Mouse (Mus musculus) kidney, embryonic 16.5 days (tissue): Measurements from ENCODE around the gene Gm1113. TPM values are rescaled to one million over a fixed set of nuclear protein-coding genes. Genes with fewer than 3 reads are reported as not detected.

Experiments used
- ATAC-seq: fragments of 200-750 bp; cut with Nextera tagmentation; 2 replicates; pipeline ENCODE4 v1.8.0; 2017; ENCODE audit warnings: moderate TSS enrichment; ENCODE audit not compliant: low FRiP score, low TSS enrichment
- H3K27ac ChIP-seq: fragments of 300-500 bp; sonication (generic); 2 replicates; pipeline ENCODE4 v1.5.1; 2014; ENCODE audit warnings: low read length
- H3K27me3 ChIP-seq: fragments of 300-500 bp; sonication (generic); 2 replicates; pipeline ENCODE4 v1.6.1; 2014; ENCODE audit warnings: low read length, control low read depth, mixed read lengths; ENCODE audit not compliant: insufficient read depth
- H3K36me3 ChIP-seq: fragments of 300-500 bp; sonication (generic); 2 replicates; pipeline ENCODE4 v1.6.1; 2014; ENCODE audit warnings: low read length, control low read depth, mixed read lengths; ENCODE audit not compliant: insufficient read depth
- H3K4me1 ChIP-seq: fragments of 300-500 bp; sonication (generic); 2 replicates; pipeline ENCODE4 v1.6.1; 2014; ENCODE audit warnings: low read length, control low read depth, mixed read lengths; ENCODE audit not compliant: insufficient read depth
- H3K4me2 ChIP-seq: fragments of 300-500 bp; sonication (generic); replicated peaks from 2 replicates; pipeline ENCODE4 v1.6.1; 2014; ENCODE audit warnings: low read depth, low read length
- H3K4me3 ChIP-seq: fragments of 300-500 bp; sonication (generic); 2 replicates; pipeline ENCODE4 v1.5.1; 2014; ENCODE audit warnings: mild to moderate bottlenecking, low read length
- H3K9ac ChIP-seq: fragments of 300-500 bp; sonication (generic); replicated peaks from 2 replicates; pipeline ENCODE4 v1.6.1; 2014; ENCODE audit warnings: low read length
- H3K9me3 ChIP-seq: fragments of 300-500 bp; sonication (generic); 2 replicates; pipeline ENCODE4 v1.6.1; 2016; ENCODE audit warnings: low read length, control low read depth
- WGBS: fragments of 180-500 bp; shearing (Covaris S2); extraction: QIAGEN DNeasy Blood & Tissue Kit; methylation state at CpG from one replicate; pipeline ENCODE4 v1.1.7; 2014; 5-methylcytosine and 5-hydroxymethylcytosine counted together
- polyA plus RNA-seq: library from polyadenylated mRNA; unstranded; fragments of >200 nt; fragmentation: Nextera tagmentation; extraction: Ambion mirVana; gene quantifications from 2 replicates; pipeline ENCODE4 v1.2.1, GENCODE M21; 2015

Gene Gm1113
- polyA plus RNA-seq, 1 experiment from 2014 or later: not detected

GRCm38 (mm10) chr9:35508234-35508633 is 9.8 kb downstream of the Gm1113 start:
- H3K4me2 ChIP-seq: no peak overlapping the region
- no peak overlapping the region for H3K27ac ChIP-seq
- H3K9ac ChIP-seq: no peak overlapping the region
- ATAC-seq: no peak
- H3K27me3 ChIP-seq: no peaks in the 10 kb centered on the region
- no peaks in the 10 kb centered on the region for H3K4me1 ChIP-seq
- no peak overlapping the region for H3K4me3 ChIP-seq
- H3K9me3 ChIP-seq: no peaks in the 10 kb centered on the region
- 0 out of 2 replicates have a peak, but pooled peaks cover 1% of the 10 kb centered on the region for H3K36me3 ChIP-seq
- WGBS: 42% methylated on average over 8 of the region's 8 CpGs

- peaks cover 8% of the 10 kb centered on the region; the same call in 1 of the 2 replicates for H3K36me3 ChIP-seq
- H3K9ac ChIP-seq: no peak overlapping the region
- H3K9me3 ChIP-seq: no peaks in the 10 kb centered on the region
- H3K27ac ChIP-seq: no peak overlapping the region
- no peak for ATAC-seq
- no peak overlapping the region for H3K4me2 ChIP-seq
- H3K27me3 ChIP-seq: no peaks in the 10 kb centered on the region
- H3K4me1 ChIP-seq: no peaks in the 10 kb centered on the region
- no peak overlapping the region for H3K4me3 ChIP-seq
- WGBS: 86% methylated on average over 10 of the region's 10 CpGs
These were observed 15.6 kb downstream of the Gm1113 start for GRCm38 (mm10) chr9:35502361-35503000.

GRCm38 (mm10) chr9:35499946-35500345 is 18.1 kb downstream of the Gm1113 start:
- ATAC-seq: no peak
- Histone ChIP-seq H3K36me3 (peaks cover 8% of the 10 kb centered on the region; the same call in 1 of the 2 replicates), H3K4me3 (no peak overlapping the region), H3K4me2 (no peak overlapping the region), H3K9me3 (no peaks in the 10 kb centered on the region), H3K4me1 (peaks cover 4% of the 10 kb centered on the region), H3K27ac (no peak overlapping the region), H3K9ac (no peak overlapping the region), H3K27me3 (no peaks in the 10 kb centered on the region)
- 84% methylated on average over 6 of the region's 6 CpGs for WGBS

GRCm38 (mm10) chr9:35495471-35495870 is 22.6 kb downstream of the Gm1113 start:
- no peak overlapping the region for H3K4me3 ChIP-seq
- peaks cover 19% of the 10 kb centered on the region for H3K4me1 ChIP-seq
- no peak for ATAC-seq
- H3K4me2 ChIP-seq: no peak overlapping the region
- no peaks in the 10 kb centered on the region for H3K36me3 ChIP-seq
- H3K9me3 ChIP-seq: no peaks in the 10 kb centered on the region
- no peak overlapping the region for H3K27ac ChIP-seq
- H3K9ac ChIP-seq: no peak overlapping the region
- H3K27me3 ChIP-seq: no peaks in the 10 kb centered on the region
- 45% methylated on average over 3 of the region's 3 CpGs for WGBS

- H3K9ac ChIP-seq: no peak overlapping the region
- WGBS: 23% methylated on average over 4 of the region's 4 CpGs
- ATAC-seq: 0 out of 2 replicates have a peak, but pooled peaks have one; percentile 42
- no peak overlapping the region for H3K27ac ChIP-seq
- no peaks in the 10 kb centered on the region for H3K27me3 ChIP-seq
- no peaks in the 10 kb centered on the region for H3K9me3 ChIP-seq
- H3K4me2 ChIP-seq: no peak overlapping the region
- peaks cover 19% of the 10 kb centered on the region for H3K4me1 ChIP-seq
- H3K4me3 ChIP-seq: no peak overlapping the region
- no peaks in the 10 kb centered on the region for H3K36me3 ChIP-seq
These were observed 23.1 kb downstream of the Gm1113 start for GRCm38 (mm10) chr9:35494937-35495336.

- H3K27ac ChIP-seq: 0 out of 2 replicates have a peak overlapping the region, but pooled peaks have one; percentile 3
- H3K9me3 ChIP-seq: no peaks in the 10 kb centered on the region
- H3K4me2 ChIP-seq: no peak overlapping the region
- H3K27me3 ChIP-seq: no peaks in the 10 kb centered on the region
- peaks cover 6% of the 10 kb centered on the region; the same call in 1 of the 2 replicates for H3K36me3 ChIP-seq
- no peak overlapping the region for H3K4me3 ChIP-seq
- 29% methylated on average over 4 of the region's 4 CpGs for WGBS
- H3K4me1 ChIP-seq: peaks cover 19% of the 10 kb centered on the region
- no peak overlapping the region for H3K9ac ChIP-seq
- no peak for ATAC-seq
These were observed 24.4 kb downstream of the Gm1113 start for GRCm38 (mm10) chr9:35493733-35494092.

GRCm38 (mm10) chr9:35493033-35493732 is 24.9 kb downstream of the Gm1113 start:
- H3K27me3 ChIP-seq: no peaks in the 10 kb centered on the region
- H3K9me3 ChIP-seq: no peaks in the 10 kb centered on the region
- ATAC-seq: peak; percentile 67; the same call in 1 of the 2 replicates
- peaks cover 11% of the 10 kb centered on the region; the same call in 1 of the 2 replicates for H3K36me3 ChIP-seq
- no peak overlapping the region for H3K9ac ChIP-seq
- no peak overlapping the region for H3K27ac ChIP-seq
- no peak overlapping the region for H3K4me3 ChIP-seq
- H3K4me1 ChIP-seq: peaks cover 19% of the 10 kb centered on the region
- H3K4me2 ChIP-seq: no peak overlapping the region
- WGBS: 38% methylated on average over 7 of the region's 7 CpGs

GRCm38 (mm10) chr9:35491109-35491866 is 26.8 kb downstream of the Gm1113 start:
- H3K9me3 ChIP-seq: no peaks in the 10 kb centered on the region
- no peaks in the 10 kb centered on the region for H3K27me3 ChIP-seq
- no peak for ATAC-seq
- no peak overlapping the region for H3K9ac ChIP-seq
- peaks cover 22% of the 10 kb centered on the region; the same call in 1 of the 2 replicates for H3K36me3 ChIP-seq
- H3K4me1 ChIP-seq: peaks cover 19% of the 10 kb centered on the region
- no peak overlapping the region for H3K4me2 ChIP-seq
- H3K27ac ChIP-seq: no peak overlapping the region
- H3K4me3 ChIP-seq: no peak overlapping the region
- WGBS: 67% methylated on average over 11 of the region's 11 CpGs

- Histone ChIP-seq H3K27ac (no peak overlapping the region), H3K27me3 (no peaks in the 10 kb centered on the region), H3K9me3 (no peaks in the 10 kb centered on the region), H3K4me1 (peaks cover 4% of the 10 kb centered on the region; the same call in 1 of the 2 replicates), H3K9ac (no peak overlapping the region), H3K4me2 (no peak overlapping the region), H3K4me3 (no peak overlapping the region), H3K36me3 (peaks cover 22% of the 10 kb centered on the region; the same call in 1 of the 2 replicates)
- no peak for ATAC-seq
- 75% methylated on average over 4 of the region's 4 CpGs for WGBS
These were observed 29.6 kb downstream of the Gm1113 start for GRCm38 (mm10) chr9:35488496-35488895.
